Mouse (Mus musculus) hindbrain, embryonic 16.5 days (tissue): ENCODE results near the gene Dusp10. TPM values are rescaled to one million over a fixed set of nuclear protein-coding genes. Genes with fewer than 3 reads are reported as not detected.

Experiments
- ATAC-seq: fragments of 200-750 bp; cut with Nextera tagmentation; 2 replicates; pipeline ENCODE4 v1.8.0; 2017; ENCODE audit warnings: moderate TSS enrichment, moderate library complexity
- H3K27ac ChIP-seq: fragments of 300-500 bp; sonication (generic); 2 replicates; pipeline ENCODE4 v1.5.1; 2014; ENCODE audit warnings: low read depth, mild to moderate bottlenecking, control low read depth, low read length, moderate library complexity
- H3K27me3 ChIP-seq: fragments of 300-500 bp; sonication (generic); replicated peaks from 2 replicates; pipeline ENCODE4 v1.6.1; 2014; ENCODE audit warnings: low read length; ENCODE audit not compliant: control insufficient read depth, insufficient read depth
- H3K36me3 ChIP-seq: fragments of 300-500 bp; sonication (generic); 2 replicates; pipeline ENCODE4 v1.6.1; 2014; ENCODE audit warnings: mild to moderate bottlenecking, low read length, moderate library complexity, mixed read lengths; ENCODE audit not compliant: control insufficient read depth, insufficient read depth
- H3K4me1 ChIP-seq: fragments of 300-500 bp; sonication (generic); 2 replicates; pipeline ENCODE4 v1.6.1; 2014; ENCODE audit warnings: low read depth, low read length; ENCODE audit not compliant: control insufficient read depth, insufficient read depth
- H3K4me2 ChIP-seq: fragments of 300-500 bp; sonication (generic); 2 replicates; pipeline ENCODE4 v1.6.1; 2014; ENCODE audit warnings: mild to moderate bottlenecking, low read length, control low read depth, moderate library complexity
- H3K4me3 ChIP-seq: fragments of 300-500 bp; sonication (generic); 2 replicates; pipeline ENCODE4 v1.5.1; 2014; ENCODE audit warnings: mild to moderate bottlenecking, low read length, control low read depth, moderate library complexity
- H3K9ac ChIP-seq: fragments of 300-500 bp; sonication (generic); 2 replicates; pipeline ENCODE4 v1.6.1; 2014; ENCODE audit warnings: low read depth, mild to moderate bottlenecking, control low read depth, low read length, moderate library complexity
- H3K9me3 ChIP-seq: fragments of 300-500 bp; sonication (generic); 2 replicates; pipeline ENCODE4 v1.6.1; 2014; ENCODE audit warnings: mild to moderate bottlenecking, low read length, moderate library complexity; ENCODE audit not compliant: control insufficient read depth
- WGBS: fragments of 180-500 bp; shearing (Covaris S2); extraction: QIAGEN DNeasy Blood & Tissue Kit; methylation state at CpG from one replicate; pipeline ENCODE4 v1.1.7; 2014; 5-methylcytosine and 5-hydroxymethylcytosine counted together
- polyA plus RNA-seq: library from polyadenylated mRNA; unstranded; fragments of >200 nt; fragmentation: Nextera tagmentation; extraction: Ambion mirVana; gene quantifications from 2 replicates; pipeline ENCODE4 v1.2.1, GENCODE M21; 2015

Gene Dusp10
- polyA plus RNA-seq, 1 experiment from 2014 or later = 5.6 TPM

DNA sequence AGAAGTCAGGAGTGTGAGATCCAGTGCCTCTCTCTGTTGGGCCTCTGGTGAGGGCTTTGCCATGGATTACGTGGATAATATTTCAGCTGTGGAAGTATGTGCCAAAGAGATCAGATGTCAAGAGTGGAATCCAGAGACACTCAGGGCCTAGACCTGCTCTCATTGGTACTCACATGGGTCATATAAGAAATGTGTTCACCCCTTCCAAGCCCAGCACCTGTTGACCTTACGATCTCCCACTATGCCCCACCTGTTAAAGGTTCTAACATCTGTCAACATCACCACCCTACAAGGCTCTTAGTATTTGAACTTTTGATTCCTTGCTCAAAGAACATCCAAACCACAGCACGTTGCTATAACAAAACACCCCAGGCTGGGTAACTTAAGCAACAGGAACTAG lies 46.7 kb downstream of the Dusp10 start:
- no peaks in the 10 kb centered on the region for H3K36me3 ChIP-seq
- no peak overlapping the region for H3K4me2 ChIP-seq
- H3K4me1 ChIP-seq = no peaks in the 10 kb centered on the region
- H3K27me3 ChIP-seq = no peaks in the 10 kb centered on the region
- ATAC-seq = no peak
- no peak overlapping the region for H3K27ac ChIP-seq
- H3K9me3 ChIP-seq = no peaks in the 10 kb centered on the region
- no peak overlapping the region for H3K4me3 ChIP-seq
- WGBS = 88% methylated on average over 3 of the region's 3 CpGs
- H3K9ac ChIP-seq = no peak overlapping the region

DNA sequence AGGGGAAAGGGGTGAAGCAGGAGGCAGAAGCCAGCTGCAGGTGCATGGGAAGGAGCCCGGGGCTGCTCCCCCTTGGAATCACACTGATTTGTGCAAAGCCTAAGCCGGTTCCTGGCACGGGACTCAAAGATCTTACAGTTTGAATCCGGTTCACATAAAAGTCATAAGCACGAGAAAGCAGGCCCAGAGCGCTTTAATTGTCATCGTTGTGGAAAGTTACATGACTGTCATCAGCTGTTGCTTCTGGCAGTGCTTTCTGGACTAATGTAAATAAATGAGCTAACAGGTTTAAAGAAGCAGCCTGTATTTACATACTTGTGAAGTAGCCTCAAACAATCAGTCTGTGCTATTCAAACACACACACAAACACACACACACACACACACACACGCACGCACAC lies 47.3 kb downstream of the Dusp10 start:
- Histone ChIP-seq H3K4me3 (no peak overlapping the region), H3K9me3 (no peaks in the 10 kb centered on the region), H3K4me2 (no peak overlapping the region)

DNA sequence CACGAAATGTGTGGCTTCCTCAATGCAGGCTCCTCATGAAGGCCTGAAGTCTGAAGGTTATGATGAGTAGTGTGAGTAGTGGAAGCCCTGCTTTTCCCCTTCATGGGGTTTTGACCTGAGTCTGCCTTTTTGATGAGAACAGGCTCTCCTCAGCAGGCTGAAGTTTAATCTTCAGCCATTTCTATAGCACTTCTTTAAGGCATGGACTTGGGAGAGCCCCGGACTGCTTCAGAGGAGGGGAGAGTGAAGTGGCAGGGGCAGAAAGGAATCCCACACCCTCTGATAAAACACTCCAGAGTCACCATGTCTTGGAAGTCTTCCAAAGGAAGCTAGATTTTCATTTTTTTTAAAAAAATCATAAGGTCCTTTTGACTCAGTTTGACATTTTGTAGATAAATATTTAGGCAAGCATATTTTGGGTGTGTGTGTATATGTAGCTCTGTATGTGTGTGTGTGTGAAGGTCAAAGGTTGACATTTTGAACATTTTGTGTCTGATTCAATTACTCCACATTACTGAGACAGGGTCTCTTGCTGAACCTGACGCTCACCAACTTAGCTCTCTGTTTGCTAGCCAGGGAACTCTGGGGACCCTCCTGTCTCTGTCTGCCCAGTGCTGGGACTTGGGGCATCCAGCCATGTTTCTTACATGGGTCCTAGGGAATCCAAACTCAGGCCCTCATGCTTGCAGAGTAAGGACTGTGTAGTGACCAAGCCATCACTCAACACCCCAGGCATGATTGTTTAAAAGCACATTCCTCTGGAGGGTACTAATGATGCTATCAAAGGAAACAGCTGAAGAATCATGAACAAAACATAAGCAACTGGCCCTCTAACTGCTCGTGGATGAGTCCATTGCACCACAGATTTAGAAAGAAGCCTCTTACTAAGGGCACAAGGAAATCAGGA lies 48.0 kb downstream of the Dusp10 start:
- H3K27ac ChIP-seq = no peak overlapping the region
- 0 out of 2 replicates have a peak, but pooled peaks cover 1% of the 10 kb centered on the region for H3K4me1 ChIP-seq
- H3K9me3 ChIP-seq = no peaks in the 10 kb centered on the region
- 68% methylated on average over 4 of the region's 4 CpGs for WGBS
- no peaks in the 10 kb centered on the region for H3K27me3 ChIP-seq
- no peak for ATAC-seq
- H3K4me2 ChIP-seq = no peak overlapping the region
- H3K9ac ChIP-seq = no peak overlapping the region
- no peaks in the 10 kb centered on the region for H3K36me3 ChIP-seq
- H3K4me3 ChIP-seq = no peak overlapping the region

More for the DNA sequence above, 47.3 kb downstream of the Dusp10 start:
- Histone ChIP-seq H3K27ac (no peak overlapping the region), H3K4me1 (no peaks in the 10 kb centered on the region), H3K9ac (no peak overlapping the region), H3K27me3 (no peaks in the 10 kb centered on the region), H3K36me3 (no peaks in the 10 kb centered on the region)
- WGBS = 64% methylated on average over 9 of the region's 9 CpGs
- ATAC-seq = no peak

DNA sequence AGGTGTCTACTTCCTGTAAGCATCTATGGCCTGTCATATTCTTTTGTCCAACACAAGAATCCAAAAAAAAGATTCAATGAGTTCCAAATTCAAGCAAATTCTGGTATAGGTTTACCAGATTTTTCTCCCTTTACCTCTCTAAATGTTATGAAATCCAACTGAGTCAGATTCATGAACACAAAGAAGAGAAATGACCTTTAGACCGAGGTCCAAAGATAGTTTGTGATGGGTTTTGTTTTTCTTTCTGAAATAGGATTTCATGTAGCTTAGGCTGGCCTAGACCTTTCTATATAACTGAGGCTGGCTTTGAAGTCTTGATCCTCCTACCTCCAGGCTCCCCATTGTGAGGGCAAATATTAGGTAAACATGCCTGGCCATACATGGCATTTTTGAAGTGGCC lies 48.8 kb downstream of the Dusp10 start:
- H3K9me3 ChIP-seq = no peaks in the 10 kb centered on the region
- no peak overlapping the region for H3K27ac ChIP-seq
- no peak overlapping the region for H3K4me3 ChIP-seq
- no peaks in the 10 kb centered on the region for H3K36me3 ChIP-seq
- no peak overlapping the region for H3K4me2 ChIP-seq
- H3K27me3 ChIP-seq = no peaks in the 10 kb centered on the region
- WGBS = 83% methylated on average over 1 of the region's 1 CpGs
- 0 out of 2 replicates have a peak, but pooled peaks cover 2% of the 10 kb centered on the region for H3K4me1 ChIP-seq
- H3K9ac ChIP-seq = no peak overlapping the region
- no peak for ATAC-seq

DNA sequence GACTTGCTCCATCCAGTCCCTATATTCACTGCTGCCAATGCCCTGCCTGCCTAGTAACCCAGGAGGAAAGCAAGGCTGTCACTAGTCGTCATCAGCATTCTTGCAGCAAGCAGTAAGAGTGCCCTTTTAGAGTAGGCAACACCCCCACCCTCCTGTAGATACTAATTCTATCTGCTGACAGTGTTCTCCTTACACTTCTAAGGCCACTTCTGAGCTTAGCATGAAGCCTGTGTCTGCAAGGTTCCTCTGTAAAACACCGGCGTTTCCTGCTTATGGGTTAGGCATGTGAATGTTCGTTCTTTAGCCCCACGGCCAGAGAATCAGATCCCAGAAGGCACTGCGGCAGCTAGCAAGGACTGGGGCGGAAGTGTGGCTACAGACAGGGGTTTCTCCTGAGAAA lies 51.2 kb downstream of the Dusp10 start:
- H3K27me3 ChIP-seq = no peaks in the 10 kb centered on the region
- no peak overlapping the region for H3K9ac ChIP-seq
- H3K27ac ChIP-seq = no peak overlapping the region
- no peak overlapping the region for H3K4me2 ChIP-seq
- no peaks in the 10 kb centered on the region for H3K9me3 ChIP-seq
- H3K36me3 ChIP-seq = no peaks in the 10 kb centered on the region
- no peak for ATAC-seq
- 0 out of 2 replicates have a peak, but pooled peaks cover 2% of the 10 kb centered on the region for H3K4me1 ChIP-seq
- 84% methylated on average over 7 of the region's 7 CpGs for WGBS
- no peak overlapping the region for H3K4me3 ChIP-seq

DNA sequence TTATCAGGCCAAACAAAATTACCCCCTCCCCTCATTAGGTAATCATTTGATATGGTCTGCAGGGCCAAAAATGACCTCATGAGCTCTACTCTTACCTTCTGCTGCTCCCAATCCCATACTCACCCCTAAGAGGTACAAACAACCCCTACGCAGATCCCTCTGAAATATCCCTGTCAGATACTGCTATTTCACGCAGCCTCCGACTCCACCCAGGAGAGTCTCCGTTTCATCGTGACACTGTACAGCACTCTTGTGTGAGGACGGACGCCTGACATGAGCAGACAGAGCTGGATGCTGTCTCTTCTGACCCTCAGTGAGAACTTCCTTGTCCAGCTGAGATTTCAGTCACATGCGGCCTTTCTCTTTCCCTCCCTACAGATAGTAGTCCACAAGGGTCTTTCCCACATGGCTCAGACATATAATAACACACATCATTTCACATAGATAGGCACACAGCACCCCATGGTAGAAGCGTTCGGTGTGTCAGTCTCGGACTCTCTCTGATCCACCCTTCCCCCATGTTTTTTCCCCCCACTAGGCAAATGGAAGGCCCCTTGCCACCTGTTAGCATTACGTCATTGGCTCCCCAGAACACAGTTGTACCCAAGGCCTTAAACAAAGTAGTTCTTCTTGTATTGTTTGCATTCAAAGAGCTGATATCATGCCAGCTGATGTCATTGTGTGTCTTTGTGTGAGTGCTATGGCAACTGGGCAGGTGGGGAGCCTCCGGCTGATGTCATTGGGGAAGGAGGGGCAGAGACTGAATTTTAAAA lies 52.7 kb downstream of the Dusp10 start:
- Histone ChIP-seq H3K27ac (no peak overlapping the region; the same call in 1 of the 2 replicates), H3K9me3 (no peaks in the 10 kb centered on the region), H3K27me3 (no peaks in the 10 kb centered on the region), H3K9ac (no peak overlapping the region), H3K36me3 (no peaks in the 10 kb centered on the region), H3K4me2 (no peak overlapping the region), H3K4me1 (0 out of 2 replicates have a peak, but pooled peaks cover 2% of the 10 kb centered on the region), H3K4me3 (no peak overlapping the region)
- peak; percentile 72 for ATAC-seq
- WGBS = 49% methylated on average over 13 of the region's 13 CpGs

DNA sequence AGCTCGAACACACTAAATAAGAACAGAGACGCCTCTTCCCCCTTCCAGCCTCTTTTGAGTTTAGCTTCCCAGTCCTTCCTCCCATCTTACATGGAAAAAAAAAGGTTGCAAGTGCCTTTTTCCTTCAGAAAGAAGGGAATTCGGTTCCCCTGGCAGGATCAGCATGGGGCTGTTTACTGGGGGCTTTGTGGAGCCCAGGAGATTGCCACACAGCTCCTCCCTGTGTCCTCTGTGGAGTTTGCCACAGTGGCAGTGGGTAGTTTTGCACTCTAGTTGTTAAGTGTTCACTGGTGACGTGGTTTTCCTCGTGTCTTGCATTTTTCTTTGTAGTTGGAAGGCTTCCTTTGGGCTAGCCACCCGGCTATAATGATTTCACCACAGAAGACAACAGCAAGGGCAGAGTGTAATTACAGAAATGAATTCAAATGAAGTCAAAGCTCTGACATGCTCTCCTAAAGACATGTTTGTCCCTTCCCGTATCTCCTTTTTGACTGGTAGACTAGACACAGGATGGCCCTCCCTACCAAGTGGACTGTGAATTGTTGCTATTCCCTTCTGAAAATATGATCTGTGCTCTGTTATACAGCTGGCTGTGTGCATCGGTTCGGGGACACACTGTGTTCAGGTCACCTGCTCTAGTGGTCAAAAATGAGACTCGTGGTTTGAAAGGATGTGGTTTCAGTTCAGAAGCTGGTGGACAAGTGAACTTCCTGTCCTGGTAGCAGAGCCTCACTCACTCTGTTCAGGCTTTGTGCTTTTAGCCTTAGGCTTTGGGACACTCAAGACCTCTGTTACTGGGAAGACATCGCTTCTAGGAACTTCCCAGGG lies 53.6 kb downstream of the Dusp10 start:
- Histone ChIP-seq H3K27me3 (no peaks in the 10 kb centered on the region), H3K4me2 (no peak overlapping the region), H3K4me3 (no peak overlapping the region), H3K9ac (no peak overlapping the region), H3K9me3 (no peaks in the 10 kb centered on the region), H3K36me3 (peaks cover 3% of the 10 kb centered on the region; the same call in 1 of the 2 replicates), H3K4me1 (0 out of 2 replicates have a peak, but pooled peaks cover 2% of the 10 kb centered on the region), H3K27ac (no peak overlapping the region)
- no peak for ATAC-seq
- 49% methylated on average over 11 of the region's 11 CpGs for WGBS

DNA sequence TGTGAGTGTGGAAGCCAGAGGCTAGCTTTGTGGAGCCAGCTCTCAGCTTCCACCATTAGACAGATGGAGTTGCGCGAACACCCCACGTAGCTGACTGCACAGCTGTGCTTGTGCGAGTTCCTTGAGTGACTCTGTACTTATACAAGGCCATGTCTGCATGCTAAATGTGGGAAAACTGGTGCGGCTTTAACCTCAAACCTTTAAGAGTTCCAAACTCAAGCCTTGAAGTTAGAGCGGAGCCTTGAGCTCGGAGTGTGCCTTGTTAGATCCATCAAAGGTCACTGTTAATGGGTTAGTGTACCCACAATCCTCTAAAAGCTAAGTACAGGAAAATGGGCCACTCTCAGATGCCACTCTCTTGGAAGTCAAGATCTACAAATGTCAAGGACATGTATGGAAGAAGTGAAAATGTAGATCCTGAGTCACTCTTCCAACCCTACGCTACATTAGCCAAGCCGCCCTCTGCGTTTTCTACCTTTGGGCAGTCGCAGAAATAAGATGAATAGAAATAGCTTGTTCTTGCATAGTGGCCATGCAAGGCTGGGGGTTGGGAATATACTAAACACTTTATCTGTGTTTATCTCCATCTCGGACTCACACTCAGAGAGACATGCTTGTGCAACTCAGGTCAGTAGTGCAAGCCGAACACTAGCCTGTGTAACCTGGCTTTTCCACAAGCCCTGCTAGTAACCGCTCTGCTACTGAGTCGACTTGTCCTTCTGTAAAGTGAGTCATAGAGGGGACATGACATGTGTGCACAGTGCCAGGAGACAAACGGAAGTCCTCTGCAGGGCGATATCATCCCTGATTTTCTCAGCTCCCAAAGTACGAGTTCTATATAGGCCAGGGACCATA lies 54.8 kb downstream of the Dusp10 start:
- Histone ChIP-seq H3K36me3 (peaks cover 3% of the 10 kb centered on the region; the same call in 1 of the 2 replicates), H3K27ac (no peak overlapping the region), H3K4me1 (0 out of 2 replicates have a peak, but pooled peaks cover 2% of the 10 kb centered on the region), H3K9ac (no peak overlapping the region), H3K4me3 (no peak overlapping the region), H3K9me3 (no peaks in the 10 kb centered on the region), H3K27me3 (no peaks in the 10 kb centered on the region), H3K4me2 (no peak overlapping the region)
- no peak for ATAC-seq
- 95% methylated on average over 18 of the region's 18 CpGs for WGBS
